In the genomic region with DNA sequence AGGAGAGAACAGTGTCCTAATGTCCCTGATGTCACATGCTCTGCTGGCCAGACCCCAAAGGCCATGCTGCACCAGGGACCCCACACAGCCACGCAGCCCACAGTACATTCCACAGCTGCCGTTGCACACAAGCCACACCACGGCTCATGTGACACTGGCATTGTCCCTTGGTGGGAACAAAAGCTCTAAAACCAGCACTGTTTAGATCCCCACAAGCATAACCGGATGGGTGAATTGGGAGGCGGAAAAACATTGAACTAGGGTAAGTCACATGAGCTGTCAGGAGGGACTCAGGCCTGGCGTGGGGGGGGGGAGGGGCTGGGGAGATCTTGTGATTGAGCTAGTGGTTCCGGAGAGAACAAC, we compare ENCODE assay signal across 8 mouse cellular contexts. TPM values are rescaled to one million over a fixed set of nuclear protein-coding genes. Genes with fewer than 3 reads are reported as not detected.
DNase-seq lines count a peak whose midpoint lies in the region; ATAC-seq lines count a peak whose summit lies in the region.

No protein-coding gene starts in this region.

- no peak overlapping the region for H3K27ac ChIP-seq in hindbrain, embryonic 11.5 days (ENCODE audit: low read depth, low read length)

- 0 out of 2 replicates have a peak, but pooled peaks cover 2% of the 10 kb centered on the region for H3K36me3 ChIP-seq in hindbrain, embryonic 11.5 days (ENCODE audit: control insufficient read depth, insufficient read depth, low read length)

- H3K4me1 ChIP-seq in hindbrain, embryonic 11.5 days (replicated peaks; ENCODE audit: control insufficient read depth, insufficient read depth, low read length) = peaks cover 4% of the 10 kb centered on the region; the same call in 1 of the 2 replicates

- H3K27me3 ChIP-seq in hindbrain, embryonic 11.5 days (ENCODE audit: control insufficient read depth, insufficient read depth, low read length) = no peaks in the 10 kb centered on the region

- H3K4me2 ChIP-seq in hindbrain, embryonic 11.5 days (replicated peaks; ENCODE audit: low read depth, low read length) = no peak overlapping the region

- no peak overlapping the region for H3K4me3 ChIP-seq in hindbrain, embryonic 11.5 days (ENCODE audit: low read depth, low read length)

- DNase-seq in layer of hippocampus, adult 8-10 months (ENCODE audit: low spot score in 2 of 2) = peak; percentile 65 to 80
- no peak for DNase-seq in layer of hippocampus, postnatal 25 days (ENCODE audit: extremely low spot score in 1 of 2, low spot score in 1 of 2)
- peak; percentile 40 for DNase-seq in hindbrain, embryonic 11.5 days (ENCODE audit: low spot score)
- peak; percentile 57 for DNase-seq in lung, postnatal 14 days
- DNase-seq in thymus, postnatal 36 days = peak; percentile 46 to 55
- DNase-seq in adrenal gland, postnatal 36 days = no peak
- no peak for DNase-seq in MN1 (ENCODE audit: low spot score)

- H3K9me3 ChIP-seq in hindbrain, embryonic 11.5 days (ENCODE audit: control insufficient read depth, low read length) = no peaks in the 10 kb centered on the region

- WGBS in hindbrain, embryonic 11.5 days = 39% methylated on average over 7 of the region's 7 CpGs

- H3K9ac ChIP-seq in hindbrain, embryonic 11.5 days (ENCODE audit: low read depth, low read length) = 0 out of 2 replicates have a peak overlapping the region, but pooled peaks have one; percentile 19

- ATAC-seq in common myeloid progenitor, adult 5-6 weeks (replicated peaks; ENCODE audit: low read depth, poor library complexity, severe bottlenecking) = peak; percentile 43
- ATAC-seq in hindbrain, embryonic 11.5 days (ENCODE audit: low FRiP score) = peak; percentile 49; the same call in 1 of the 2 replicates

RNA-seq across cellular contexts. Expression of a gene that starts 17.5 kb away (rescaled TPM):
- total RNA-seq in layer of hippocampus, adult 8-10 months (2022) = 10 to 100 TPM; 51.0 to 55.5 (median 52.0) TPM
- 10 to 100 TPM; 46.3 to 47.4 TPM for total RNA-seq in layer of hippocampus, postnatal 25 days (2021)
- 17.2 and 20.0 TPM in 2 replicates for total RNA-seq in common myeloid progenitor, adult 5-6 weeks (2017)
- 16.9 and 18.4 TPM in 2 replicates for polyA plus RNA-seq in hindbrain, embryonic 11.5 days (2014; fragmentation: Nextera tagmentation; extraction: Ambion mirVana)
- 10 to 100 TPM; 27.1 to 74.2 TPM for total RNA-seq in adrenal gland, postnatal 36 days (2021)

RNA-seq across cellular contexts. Expression of a gene that starts 45.8 kb away (rescaled TPM):
- total RNA-seq in layer of hippocampus, adult 8-10 months (2022) = 10 to 100 TPM; 28.8 to 37.3 (median 34.8) TPM
- total RNA-seq in layer of hippocampus, postnatal 25 days (2021) = 10 to 100 TPM; 33.5 to 34.5 TPM
- total RNA-seq in common myeloid progenitor, adult 5-6 weeks (2017) = 15.7 and 21.4 TPM in 2 replicates
- polyA plus RNA-seq in hindbrain, embryonic 11.5 days (2014; fragmentation: Nextera tagmentation; extraction: Ambion mirVana) = 7.3 and 8.3 TPM in 2 replicates
- total RNA-seq in adrenal gland, postnatal 36 days (2021) = 10 to 100 TPM; 28.9 to 35.6 TPM

Comparison
In these comparisons a context has a peak if more than half of its experiments do, and no peak if none do; other contexts are left out.
1. DNase-seq: peak in layer of hippocampus, adult 8-10 months (2 of 2), hindbrain, embryonic 11.5 days (single experiment), lung, postnatal 14 days (single experiment) and thymus, postnatal 36 days (2 of 2); none in layer of hippocampus, postnatal 25 days (0 of 2), adrenal gland, postnatal 36 days (0 of 2) and MN1 (single experiment).